Mouse (Mus musculus): ENCODE measurements around the gene Pde4d. TPM values are rescaled to one million over a fixed set of nuclear protein-coding genes. Genes with fewer than 3 reads are reported as not detected.

Gene Pde4d
- polyA plus RNA-seq, 1 experiment from 2014 or later = 27.9 TPM

DNA sequence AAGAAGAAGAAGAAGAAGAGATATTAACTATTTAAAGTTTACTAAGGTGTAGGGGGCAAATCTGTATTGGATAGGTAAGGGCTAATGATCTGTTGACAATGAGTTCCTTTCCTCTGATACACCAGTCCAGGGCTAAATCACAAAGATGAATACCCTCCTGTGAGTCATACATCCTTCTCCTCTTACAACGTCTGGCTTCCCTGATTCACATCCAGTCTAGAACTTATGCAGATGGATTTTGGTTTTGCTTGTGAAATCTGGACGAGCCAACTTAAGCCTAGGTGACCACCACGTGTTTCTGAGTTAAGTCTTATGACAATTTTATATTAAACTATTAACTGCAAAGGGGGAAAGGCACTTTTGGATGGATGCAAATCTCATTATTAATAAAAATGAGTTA, 1369.3 kb downstream of the Pde4d start:
- no peak for ATAC-seq (replicated peaks; ENCODE audit: extremely low read depth, insufficient read depth, low FRiP score)
- Histone ChIP-seq H3K4me1 (ENCODE audit: control insufficient read depth, insufficient read depth, low read length) (peaks cover 22% of the 10 kb centered on the region), H3K9me3 (replicated peaks; ENCODE audit: control insufficient read depth, low read length) (no peaks in the 10 kb centered on the region), H3K27me3 (ENCODE audit: control insufficient read depth, insufficient read depth, low read length) (no peaks in the 10 kb centered on the region), H3K4me3 (ENCODE audit: low read length) (no peak overlapping the region), H3K27ac (ENCODE audit: low read length) (no peak overlapping the region), H3K4me2 (ENCODE audit: low read depth, low read length) (no peak overlapping the region), H3K36me3 (ENCODE audit: control insufficient read depth, insufficient read depth) (no peaks in the 10 kb centered on the region), H3K9ac (ENCODE audit: low read length) (no peak overlapping the region)
- 70% methylated on average over 3 of the region's 3 CpGs for WGBS

DNA sequence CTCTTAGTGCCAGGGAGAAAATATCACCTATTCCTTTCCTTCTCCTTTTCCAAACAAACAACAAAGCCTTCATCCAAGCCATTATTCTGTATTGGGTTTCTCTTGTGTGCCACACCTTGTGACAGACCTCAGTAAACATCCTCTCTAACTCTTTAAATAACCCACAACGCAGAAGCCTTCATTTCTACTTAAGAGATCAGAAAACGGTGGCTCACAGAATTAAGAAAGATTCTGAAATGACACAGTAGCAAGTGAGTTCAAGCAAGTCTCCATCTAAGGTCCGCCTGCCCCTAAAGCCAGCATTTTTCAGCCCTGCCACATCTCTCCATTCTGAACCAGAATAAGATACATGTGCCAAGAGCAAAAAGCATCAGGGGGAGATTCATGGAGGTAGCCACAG, 1370.4 kb downstream of the Pde4d start:
- Histone ChIP-seq H3K4me2 (ENCODE audit: low read depth, low read length) (no peak overlapping the region), H3K4me1 (ENCODE audit: control insufficient read depth, insufficient read depth, low read length) (peaks cover 22% of the 10 kb centered on the region), H3K27me3 (ENCODE audit: control insufficient read depth, insufficient read depth, low read length) (no peaks in the 10 kb centered on the region), H3K9ac (ENCODE audit: low read length) (no peak overlapping the region), H3K27ac (ENCODE audit: low read length) (no peak overlapping the region), H3K36me3 (ENCODE audit: control insufficient read depth, insufficient read depth) (no peaks in the 10 kb centered on the region), H3K4me3 (ENCODE audit: low read length) (no peak overlapping the region), H3K9me3 (replicated peaks; ENCODE audit: control insufficient read depth, low read length) (no peaks in the 10 kb centered on the region)
- 65% methylated on average over 3 of the region's 3 CpGs for WGBS
- ATAC-seq (replicated peaks; ENCODE audit: extremely low read depth, insufficient read depth, low FRiP score) = no peak

DNA sequence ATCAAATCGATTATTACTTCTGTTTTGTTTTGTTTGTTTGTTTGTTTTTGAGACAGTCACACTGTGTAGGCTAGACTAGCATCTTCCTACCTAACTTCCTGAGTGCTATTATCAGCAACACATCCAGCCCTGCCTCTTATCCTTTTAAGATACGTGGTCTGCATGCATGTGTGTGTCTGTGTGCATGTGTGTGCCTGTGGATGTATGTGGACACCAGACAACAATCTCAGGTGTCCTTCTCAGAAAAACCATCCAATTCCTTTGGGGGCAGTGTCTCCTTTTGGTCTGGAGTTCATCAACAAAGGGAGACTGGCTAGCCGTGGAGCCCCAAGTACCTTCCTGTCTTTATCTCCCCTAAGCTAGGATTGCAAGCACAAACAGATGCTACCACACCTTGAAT, 1371.1 kb downstream of the Pde4d start:
- ATAC-seq (replicated peaks; ENCODE audit: extremely low read depth, insufficient read depth, low FRiP score) = no peak
- H3K27me3 ChIP-seq (ENCODE audit: control insufficient read depth, insufficient read depth, low read length) = no peaks in the 10 kb centered on the region
- H3K9me3 ChIP-seq (replicated peaks; ENCODE audit: control insufficient read depth, low read length) = no peaks in the 10 kb centered on the region
- WGBS = 42% methylated on average over 3 of the region's 3 CpGs
- no peaks in the 10 kb centered on the region for H3K36me3 ChIP-seq (ENCODE audit: control insufficient read depth, insufficient read depth)
- peaks cover 22% of the 10 kb centered on the region for H3K4me1 ChIP-seq (ENCODE audit: control insufficient read depth, insufficient read depth, low read length)
- H3K9ac ChIP-seq (ENCODE audit: low read length) = no peak overlapping the region
- H3K4me3 ChIP-seq (ENCODE audit: low read length) = no peak overlapping the region
- H3K27ac ChIP-seq (ENCODE audit: low read length) = peak overlapping the region; percentile 95
- H3K4me2 ChIP-seq (ENCODE audit: low read depth, low read length) = no peak overlapping the region

DNA sequence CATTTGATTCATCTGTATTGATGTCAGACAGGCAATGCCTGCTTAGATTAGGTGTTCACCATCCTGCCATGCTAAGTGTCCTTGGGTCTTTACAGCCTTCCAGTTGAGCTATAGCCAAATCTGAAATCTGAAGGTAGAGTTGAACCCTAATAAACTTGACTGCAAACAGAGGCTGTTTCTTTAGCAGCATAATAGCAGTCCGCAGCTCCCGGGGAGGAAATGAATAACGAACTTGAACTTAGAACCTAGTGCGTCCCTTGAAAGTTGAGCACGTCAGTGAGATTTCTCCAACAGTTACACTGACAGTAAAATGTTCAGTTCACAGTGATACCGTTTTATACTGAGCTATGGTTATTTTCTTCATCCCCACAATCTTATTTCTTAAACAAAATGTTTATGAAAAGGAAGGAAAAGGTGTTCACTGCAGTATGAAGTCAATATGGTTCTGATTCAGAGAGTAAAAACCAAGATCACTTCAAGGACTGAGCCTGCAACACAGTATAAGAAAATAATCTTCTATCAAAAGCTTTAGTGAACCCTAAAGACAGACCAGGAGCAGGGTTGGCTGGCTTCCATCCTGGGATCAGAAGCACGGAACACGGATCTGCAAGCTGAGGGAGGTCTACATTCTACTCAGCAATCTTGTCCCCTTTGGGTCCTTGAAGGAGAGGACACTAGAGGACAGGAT, 1372.1 kb downstream of the Pde4d start:
- H3K4me2 ChIP-seq (ENCODE audit: low read depth, low read length) = peak overlapping the region; percentile 63
- H3K4me3 ChIP-seq (ENCODE audit: low read length) = peak overlapping the region; percentile 40
- no peak for ATAC-seq (replicated peaks; ENCODE audit: extremely low read depth, insufficient read depth, low FRiP score)
- peak overlapping the region; percentile 95 for H3K27ac ChIP-seq (ENCODE audit: low read length)
- no peaks in the 10 kb centered on the region for H3K36me3 ChIP-seq (ENCODE audit: control insufficient read depth, insufficient read depth)
- no peaks in the 10 kb centered on the region for H3K9me3 ChIP-seq (replicated peaks; ENCODE audit: control insufficient read depth, low read length)
- H3K9ac ChIP-seq (ENCODE audit: low read length) = peak overlapping the region; percentile 67
- 12% methylated on average over 8 of the region's 8 CpGs for WGBS
- peaks cover 22% of the 10 kb centered on the region for H3K4me1 ChIP-seq (ENCODE audit: control insufficient read depth, insufficient read depth, low read length)
- H3K27me3 ChIP-seq (ENCODE audit: control insufficient read depth, insufficient read depth, low read length) = no peaks in the 10 kb centered on the region

DNA sequence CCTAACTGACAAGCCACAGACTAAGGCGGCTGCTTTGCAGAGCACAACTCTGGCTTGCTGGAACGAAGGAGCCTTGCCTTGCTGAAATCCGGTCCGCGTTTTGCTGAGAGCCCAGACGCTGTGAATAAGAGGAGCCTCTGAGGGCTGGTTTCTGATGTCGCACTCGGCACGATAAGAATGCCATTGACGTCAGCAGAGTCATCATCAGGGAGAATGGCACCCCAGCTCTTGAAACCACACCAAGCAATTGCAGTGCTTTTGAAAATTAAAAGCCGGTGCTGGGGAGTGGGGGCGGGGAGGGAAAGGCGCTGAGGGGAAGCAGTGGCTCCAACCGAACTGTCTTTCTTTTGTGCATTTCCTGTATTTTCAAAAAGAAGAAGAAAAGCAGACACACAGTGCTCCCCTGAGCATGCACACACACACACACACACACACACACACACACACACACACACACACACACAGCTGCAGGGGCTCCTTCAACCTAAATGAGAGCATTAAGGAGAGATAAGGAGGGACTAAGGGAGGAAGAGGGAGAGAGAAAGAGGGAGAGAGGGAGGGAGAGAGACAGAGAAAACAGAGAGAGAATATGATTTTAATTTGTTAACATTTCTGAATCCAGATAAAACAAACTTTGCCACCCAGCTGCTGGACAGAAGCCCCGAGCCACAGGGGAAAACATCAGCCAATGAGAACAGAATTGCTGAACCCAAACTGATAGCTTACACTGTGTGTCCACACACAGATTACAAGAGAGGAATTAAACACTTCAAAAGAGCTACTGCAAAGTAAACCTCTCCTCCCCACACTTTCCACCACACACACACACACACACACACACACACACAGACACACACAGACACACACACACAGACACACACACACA, 1372.9 kb downstream of the Pde4d start:
- Histone ChIP-seq H3K4me1 (ENCODE audit: control insufficient read depth, insufficient read depth, low read length) (peaks cover 22% of the 10 kb centered on the region), H3K27me3 (ENCODE audit: control insufficient read depth, insufficient read depth, low read length) (no peaks in the 10 kb centered on the region), H3K4me3 (ENCODE audit: low read length) (peak overlapping the region; percentile 40), H3K36me3 (ENCODE audit: control insufficient read depth, insufficient read depth) (no peaks in the 10 kb centered on the region), H3K27ac (ENCODE audit: low read length) (peak overlapping the region; percentile 95), H3K9ac (ENCODE audit: low read length) (peak overlapping the region; percentile 67), H3K9me3 (replicated peaks; ENCODE audit: control insufficient read depth, low read length) (no peaks in the 10 kb centered on the region), H3K4me2 (ENCODE audit: low read depth, low read length) (peak overlapping the region; percentile 63)
- peak; percentile 92 for ATAC-seq (replicated peaks; ENCODE audit: extremely low read depth, insufficient read depth, low FRiP score)
- 0% methylated on average over 15 of the region's 15 CpGs for WGBS

DNA sequence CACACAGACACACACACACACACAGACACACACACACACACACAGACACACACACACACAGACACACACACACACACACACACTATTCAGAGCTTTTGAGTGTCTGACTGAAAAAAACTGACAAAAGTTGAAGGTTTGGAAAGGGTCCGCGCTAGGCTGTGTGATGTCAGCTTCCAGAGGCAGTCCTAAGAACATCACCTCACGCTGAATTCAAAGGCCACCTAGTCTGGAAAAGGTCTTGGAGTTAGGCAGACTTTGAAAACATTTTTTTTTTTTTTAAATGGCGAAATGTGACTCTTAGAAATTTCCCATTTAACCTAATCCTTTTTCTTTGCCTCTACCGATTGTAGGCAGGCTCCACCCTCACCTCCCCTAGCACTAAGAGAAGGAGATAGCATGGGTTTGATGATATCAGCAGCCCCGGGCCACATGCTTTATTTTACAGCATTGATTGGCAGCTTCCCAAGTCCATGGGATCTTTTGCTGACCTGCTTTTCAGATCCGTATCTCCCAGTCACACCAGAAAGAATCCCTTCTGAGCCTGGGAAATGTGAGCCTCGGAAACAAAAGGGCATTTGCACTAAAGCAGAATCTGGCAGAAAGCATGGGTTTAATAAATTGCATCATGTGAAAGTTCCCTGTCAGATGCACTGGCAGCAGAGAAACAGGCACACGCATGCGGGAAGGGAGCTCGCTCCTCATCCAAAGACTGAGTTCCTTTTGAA, 1373.7 kb downstream of the Pde4d start:
- ATAC-seq (replicated peaks; ENCODE audit: extremely low read depth, insufficient read depth, low FRiP score) = no peak
- Histone ChIP-seq H3K27me3 (ENCODE audit: control insufficient read depth, insufficient read depth, low read length) (no peaks in the 10 kb centered on the region), H3K36me3 (ENCODE audit: control insufficient read depth, insufficient read depth) (no peaks in the 10 kb centered on the region), H3K4me2 (ENCODE audit: low read depth, low read length) (peak overlapping the region; percentile 63), H3K4me1 (ENCODE audit: control insufficient read depth, insufficient read depth, low read length) (peaks cover 22% of the 10 kb centered on the region), H3K4me3 (ENCODE audit: low read length) (no peak overlapping the region), H3K9me3 (replicated peaks; ENCODE audit: control insufficient read depth, low read length) (no peaks in the 10 kb centered on the region), H3K9ac (ENCODE audit: low read length) (peak overlapping the region; percentile 15; the same call in 1 of the 2 replicates), H3K27ac (ENCODE audit: low read length) (peak overlapping the region; percentile 95)
- WGBS = 15% methylated on average over 11 of the region's 11 CpGs

DNA sequence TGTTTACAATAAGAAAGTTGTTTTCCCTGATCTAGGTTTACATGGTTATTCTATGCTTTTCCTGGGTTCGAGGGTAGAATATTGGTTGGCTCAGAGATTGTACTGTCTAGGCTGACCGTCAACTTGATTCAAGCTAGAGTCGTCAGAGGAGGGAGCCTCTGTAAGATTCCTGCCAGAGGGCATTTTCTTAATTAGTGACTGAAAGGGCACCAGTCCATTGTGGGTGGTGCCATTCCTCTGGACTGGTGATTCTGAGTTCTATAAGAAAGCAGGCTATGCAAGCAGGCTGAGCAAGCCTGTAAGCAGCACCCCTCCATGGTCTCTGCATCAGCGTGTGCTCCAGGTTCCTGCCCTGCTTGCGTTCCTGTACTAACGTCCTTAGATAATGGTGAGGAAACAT, 1376.1 kb downstream of the Pde4d start:
- ATAC-seq (replicated peaks; ENCODE audit: extremely low read depth, insufficient read depth, low FRiP score) = no peak
- Histone ChIP-seq H3K4me2 (ENCODE audit: low read depth, low read length) (no peak overlapping the region), H3K9ac (ENCODE audit: low read length) (no peak overlapping the region), H3K27ac (ENCODE audit: low read length) (no peak overlapping the region), H3K4me3 (ENCODE audit: low read length) (no peak overlapping the region), H3K4me1 (ENCODE audit: control insufficient read depth, insufficient read depth, low read length) (peaks cover 19% of the 10 kb centered on the region), H3K27me3 (ENCODE audit: control insufficient read depth, insufficient read depth, low read length) (no peaks in the 10 kb centered on the region), H3K36me3 (ENCODE audit: control insufficient read depth, insufficient read depth) (no peaks in the 10 kb centered on the region), H3K9me3 (replicated peaks; ENCODE audit: control insufficient read depth, low read length) (no peaks in the 10 kb centered on the region)
- 87% methylated on average over 6 of the region's 6 CpGs for WGBS

DNA sequence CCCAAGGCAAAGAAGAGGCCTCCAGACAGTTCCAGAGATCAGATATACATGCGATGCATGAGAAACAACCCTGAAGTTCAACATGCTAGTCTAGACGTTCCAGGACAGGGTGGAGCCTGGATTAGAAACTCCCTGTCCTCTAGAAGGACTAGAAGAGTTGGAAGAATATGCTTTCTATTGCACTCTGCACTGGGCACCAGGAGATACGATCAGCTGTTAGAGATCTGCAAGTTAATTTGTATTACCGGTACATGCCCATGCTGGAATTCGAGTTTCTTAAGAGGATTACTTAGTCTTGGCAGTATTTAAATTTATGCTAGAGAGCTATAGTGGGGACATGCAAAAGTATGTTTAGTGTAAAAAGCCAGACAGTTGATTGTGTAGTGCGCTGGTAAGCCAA, 1377.6 kb downstream of the Pde4d start:
- Histone ChIP-seq H3K4me3 (ENCODE audit: low read length) (no peak overlapping the region), H3K9ac (ENCODE audit: low read length) (no peak overlapping the region), H3K4me1 (ENCODE audit: control insufficient read depth, insufficient read depth, low read length) (peaks cover 9% of the 10 kb centered on the region), H3K4me2 (ENCODE audit: low read depth, low read length) (no peak overlapping the region), H3K9me3 (replicated peaks; ENCODE audit: control insufficient read depth, low read length) (no peaks in the 10 kb centered on the region), H3K27ac (ENCODE audit: low read length) (no peak overlapping the region), H3K27me3 (ENCODE audit: control insufficient read depth, insufficient read depth, low read length) (no peaks in the 10 kb centered on the region), H3K36me3 (ENCODE audit: control insufficient read depth, insufficient read depth) (no peaks in the 10 kb centered on the region)
- 88% methylated on average over 6 of the region's 6 CpGs for WGBS
- no peak for ATAC-seq (replicated peaks; ENCODE audit: extremely low read depth, insufficient read depth, low FRiP score)

DNA sequence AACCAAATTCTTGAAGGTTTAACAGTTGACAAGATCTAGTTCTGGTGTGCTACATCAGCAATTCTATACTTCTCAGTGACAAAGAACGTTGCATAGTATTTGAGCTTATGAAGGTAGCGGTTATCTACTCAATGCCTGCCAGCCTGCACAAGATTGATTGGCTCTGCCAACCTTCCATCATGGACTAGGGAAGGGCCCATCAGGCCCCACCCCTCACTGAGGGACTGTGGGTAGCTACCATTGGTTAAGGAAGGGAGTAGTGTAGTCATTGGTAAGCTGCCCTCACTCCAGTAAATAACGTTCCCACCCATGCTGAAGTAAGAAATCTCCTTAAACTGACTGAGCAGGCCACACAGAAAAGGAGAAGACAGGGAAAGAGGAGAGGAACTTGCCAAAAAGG, 1378.2 kb downstream of the Pde4d start:
- H3K36me3 ChIP-seq (ENCODE audit: control insufficient read depth, insufficient read depth) = no peaks in the 10 kb centered on the region
- 82% methylated on average over 3 of the region's 3 CpGs for WGBS
- ATAC-seq (replicated peaks; ENCODE audit: extremely low read depth, insufficient read depth, low FRiP score) = no peak
- peaks cover 9% of the 10 kb centered on the region for H3K4me1 ChIP-seq (ENCODE audit: control insufficient read depth, insufficient read depth, low read length)
- H3K9ac ChIP-seq (ENCODE audit: low read length) = no peak overlapping the region
- H3K9me3 ChIP-seq (replicated peaks; ENCODE audit: control insufficient read depth, low read length) = no peaks in the 10 kb centered on the region
- H3K27me3 ChIP-seq (ENCODE audit: control insufficient read depth, insufficient read depth, low read length) = no peaks in the 10 kb centered on the region
- no peak overlapping the region for H3K4me3 ChIP-seq (ENCODE audit: low read length)
- H3K27ac ChIP-seq (ENCODE audit: low read length) = no peak overlapping the region
- no peak overlapping the region for H3K4me2 ChIP-seq (ENCODE audit: low read depth, low read length)
